Mouse (Mus musculus) G1E (cell line): ENCODE measurements around the gene Frat1.

Experiments
- CTCF ChIP-seq: IDR thresholded peaks from 2 replicates; pipeline ENCODE4 v1.5.1; 2012; ENCODE audit warnings: low read depth, low read length, inconsistent platforms, mixed read lengths
- GATA1 ChIP-seq: IDR thresholded peaks from 2 replicates; pipeline ENCODE4 v1.6.1; 2012; ENCODE audit warnings: borderline replicate concordance, low read length, inconsistent platforms, mixed read lengths
- POLR2AphosphoS5 ChIP-seq: IDR thresholded peaks from 2 replicates; pipeline ENCODE4 v1.6.1; 2012; ENCODE audit warnings: low read depth, low read length, inconsistent platforms; ENCODE audit not compliant: insufficient replicate concordance
- TAL1 ChIP-seq: conservative IDR thresholded peaks from 2 replicates; pipeline ENCODE4 v1.6.1; 2012; ENCODE audit warnings: low read depth, low read length, inconsistent platforms, mixed read lengths

DNA sequence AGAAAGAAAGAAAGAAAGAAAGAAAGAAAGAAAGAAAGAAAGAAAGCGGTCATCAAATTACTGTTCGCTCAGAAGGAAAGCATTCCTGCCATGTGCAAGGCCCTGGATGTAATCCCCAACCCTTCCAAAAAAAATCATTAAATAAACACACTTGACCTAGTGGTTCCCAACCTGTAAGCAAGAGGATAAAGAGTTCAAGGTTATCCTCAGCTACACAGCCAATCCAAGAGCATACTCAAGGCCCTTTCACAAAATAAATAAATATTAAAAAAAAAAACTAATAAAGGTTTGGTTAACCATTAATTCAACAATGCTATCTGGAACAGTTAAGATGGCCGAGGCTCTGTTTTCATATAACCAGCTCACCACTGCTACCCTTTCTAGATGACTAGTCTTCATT is 829 bp upstream of the Frat1 start:
- TF ChIP-seq TAL1: no peak
- no peak for TF ChIP-seq CTCF
- TF ChIP-seq GATA1: no peak
- no peak for TF ChIP-seq POLR2AphosphoS5
